Mouse (Mus musculus) gastrocnemius, adult 8-10 months (tissue): ENCODE results near the gene Ccdc85a. TPM values are rescaled to one million over a fixed set of nuclear protein-coding genes. Genes with fewer than 3 reads are reported as not detected.
A peak's percentile ranks its signal among the peaks of the same experiment; 100 is the strongest.

Experiments
- DNase-seq, 2 experiments: peaks; one replicate each; pipeline ENCODE4 v3.0.0; 2022; ENCODE audit warnings: low spot score in 2 of 2
- total RNA-seq, 4 experiments: library from RNA; stranded (reverse); gene quantifications; 2 replicates each; pipeline ENCODE4 v1.2.4; 2022

The Ccdc85a gene
- 1 to 10 TPM; 5.6 to 6.7 (median 6.7) TPM for total RNA-seq

DNA sequence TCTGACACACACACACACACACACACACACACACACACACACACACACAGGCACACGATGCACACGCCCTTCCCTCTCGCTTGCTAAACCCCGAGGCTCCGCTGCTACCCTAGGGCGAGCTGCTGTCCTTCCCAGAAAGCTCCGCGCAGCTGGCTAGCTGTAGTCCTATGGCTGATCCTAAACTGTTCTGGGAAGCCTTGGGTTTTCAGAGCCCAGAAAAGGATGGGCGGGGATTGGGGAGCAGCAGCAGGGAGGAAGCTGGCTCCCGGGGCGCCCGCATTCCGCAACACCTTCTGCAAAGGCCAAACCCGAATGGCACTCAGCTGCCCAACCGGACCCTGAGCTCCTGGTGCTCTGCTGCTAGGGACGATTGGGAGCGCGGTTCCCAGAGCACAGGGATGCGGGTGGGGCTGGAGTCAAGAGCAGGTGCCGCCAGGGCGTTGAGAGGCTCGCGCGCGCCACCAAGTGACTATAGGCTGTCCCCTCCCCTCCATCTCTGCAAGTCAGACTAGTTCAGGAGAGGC lies at the start of gene Ccdc85a:
Gene Ccdc85a, minus strand, starts transcription at position 414 of the 524 bp plus-strand sequence.
- DNase-seq: peak; percentile 61 to 62

DNA sequence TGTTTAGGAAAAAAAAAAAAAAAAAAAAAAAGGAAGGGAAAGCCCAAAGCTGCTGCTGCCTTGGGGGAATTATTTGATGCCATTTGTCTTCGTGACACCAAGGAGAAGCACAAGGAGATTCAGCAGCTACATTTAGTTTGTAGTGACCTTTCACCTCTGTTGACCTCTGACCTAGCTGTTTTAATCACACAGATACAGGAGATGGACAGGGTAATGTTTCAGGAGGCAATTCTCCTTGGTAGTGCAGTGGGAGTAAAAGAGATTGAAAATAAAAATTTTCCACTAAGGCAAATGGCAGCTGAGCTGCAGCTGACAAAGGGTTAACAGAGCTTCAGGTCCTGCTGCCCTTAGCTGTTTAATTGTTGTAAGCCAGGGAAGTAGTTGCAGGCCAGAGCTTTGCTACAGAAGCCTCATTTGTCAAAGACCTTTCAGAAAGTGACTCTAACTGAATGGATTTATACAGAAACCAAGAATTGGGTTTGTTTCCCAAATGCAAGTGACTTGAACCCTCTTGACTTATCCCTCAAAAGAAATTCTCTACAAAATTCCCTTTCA lies 49.5 kb upstream of the Ccdc85a start:
- DNase-seq: no peak

GRCm38 (mm10) chr11:28633093-28633492 lies 49.0 kb upstream of the Ccdc85a start:
- no peak for DNase-seq

DNA sequence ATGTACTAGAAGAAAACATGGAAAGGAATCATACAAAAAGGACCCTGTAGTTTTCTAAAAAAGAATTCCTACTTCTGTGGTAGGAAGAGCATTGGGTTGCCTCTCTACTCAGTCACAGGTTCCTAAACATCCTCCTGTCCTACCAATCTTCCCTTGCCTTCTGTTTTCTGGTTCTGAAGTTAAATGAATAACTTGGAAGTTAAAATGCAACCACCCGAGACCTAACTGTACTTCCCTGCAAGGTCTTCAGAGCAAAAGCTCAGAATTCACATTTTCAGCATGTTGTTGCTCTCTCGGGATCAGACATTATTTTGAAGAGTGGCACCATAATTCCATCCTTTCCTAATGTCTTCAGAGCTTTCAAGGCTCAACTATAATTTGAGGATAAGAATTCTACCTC lies 46.6 kb upstream of the Ccdc85a start:
- no peak for DNase-seq

DNA sequence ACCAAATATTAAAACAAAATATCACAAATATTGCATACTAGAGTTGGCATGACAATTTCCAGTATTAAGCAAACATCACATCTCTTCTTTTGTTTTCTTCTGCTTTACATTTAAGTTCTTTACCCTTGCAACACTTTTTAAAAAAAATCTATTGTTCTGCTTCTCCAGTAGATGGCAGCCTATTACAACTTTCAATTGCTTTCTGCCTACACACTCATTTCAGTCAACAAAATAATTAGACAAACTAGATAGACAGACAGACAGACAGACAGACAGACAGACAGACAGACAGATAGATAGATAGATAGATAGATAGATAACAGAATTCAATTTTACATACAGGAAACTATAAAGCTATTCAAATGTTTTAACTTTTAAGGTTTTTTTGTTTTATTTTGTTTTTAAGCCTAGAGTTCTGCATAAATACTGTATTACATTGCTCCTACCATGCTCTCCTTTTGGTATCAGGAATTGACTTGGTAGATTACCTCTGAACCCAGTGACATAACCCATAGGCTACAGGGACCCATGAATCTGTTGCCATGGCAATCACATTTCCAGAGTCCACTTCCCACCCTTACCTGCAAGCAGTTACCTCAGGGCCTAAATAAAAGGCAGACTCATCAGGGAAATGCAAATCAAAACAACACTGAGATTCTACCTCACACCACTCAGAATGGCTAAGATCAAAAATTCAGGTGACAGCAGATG lies 26.8 kb upstream of the Ccdc85a start:
- no peak for DNase-seq

GRCm38 (mm10) chr11:28583138-28583910 lies 800 bp downstream of the Ccdc85a start:
- peak in 1 of 2 experiments; percentile 5 for DNase-seq

- DNase-seq: peak in 1 of 2 experiments; percentile 10
These were observed 1.9 kb downstream of the Ccdc85a start for GRCm38 (mm10) chr11:28582218-28582617.

DNA sequence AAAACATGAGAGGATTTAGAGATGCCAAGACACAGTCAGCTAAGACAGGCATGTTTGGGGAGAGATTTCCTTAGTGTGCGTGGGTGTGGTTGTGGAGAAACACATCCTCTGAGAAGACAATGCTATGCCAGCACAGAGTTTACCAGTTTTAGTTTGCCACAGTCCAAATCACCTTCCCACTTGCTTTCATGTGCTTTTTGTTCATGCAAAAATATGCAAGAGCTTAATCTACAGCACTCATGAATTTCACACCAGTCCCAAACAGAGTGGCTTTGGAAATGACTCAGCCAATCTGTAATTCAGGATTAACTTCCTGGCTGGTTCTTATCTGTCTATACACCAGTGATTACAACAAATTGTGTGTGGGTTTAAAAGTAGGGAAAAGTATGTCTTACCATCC lies 11.7 kb downstream of the Ccdc85a start:
- no peak for DNase-seq

DNA sequence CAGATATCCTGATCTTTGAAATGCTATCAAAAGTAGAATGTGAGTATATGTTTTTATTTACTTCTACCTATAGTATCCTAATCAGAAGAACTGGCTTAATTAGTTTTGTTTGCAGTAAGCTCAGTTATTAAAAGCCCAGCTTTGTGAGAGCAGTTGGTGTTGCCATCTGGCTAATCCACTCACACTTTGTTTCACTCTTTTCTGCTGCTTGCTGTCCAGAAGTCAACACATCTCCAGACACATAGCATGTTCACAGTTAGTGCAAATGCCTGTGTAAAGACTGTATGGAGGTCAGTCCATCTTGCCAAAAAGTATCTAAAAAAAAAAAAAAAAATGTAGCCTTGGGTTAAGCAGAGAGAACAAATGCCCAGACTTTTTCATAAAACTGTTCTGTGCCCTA lies 27.7 kb downstream of the Ccdc85a start:
- no peak for DNase-seq

- DNase-seq: no peak
These were observed 40.7 kb downstream of the Ccdc85a start for GRCm38 (mm10) chr11:28543429-28543828.

GRCm38 (mm10) chr11:28541307-28541706 lies 42.8 kb downstream of the Ccdc85a start:
- DNase-seq: no peak

GRCm38 (mm10) chr11:28533286-28533685 lies 50.8 kb downstream of the Ccdc85a start:
- no peak for DNase-seq

GRCm38 (mm10) chr11:28501190-28501589 lies 82.9 kb downstream of the Ccdc85a start:
- no peak for DNase-seq

- no peak for DNase-seq
These were observed 87.1 kb downstream of the Ccdc85a start for GRCm38 (mm10) chr11:28497034-28497433.

- no peak for DNase-seq
These were observed 90.8 kb downstream of the Ccdc85a start for GRCm38 (mm10) chr11:28493362-28493761.

- DNase-seq: no peak
These were observed 92.8 kb downstream of the Ccdc85a start for GRCm38 (mm10) chr11:28491330-28491729.

DNA sequence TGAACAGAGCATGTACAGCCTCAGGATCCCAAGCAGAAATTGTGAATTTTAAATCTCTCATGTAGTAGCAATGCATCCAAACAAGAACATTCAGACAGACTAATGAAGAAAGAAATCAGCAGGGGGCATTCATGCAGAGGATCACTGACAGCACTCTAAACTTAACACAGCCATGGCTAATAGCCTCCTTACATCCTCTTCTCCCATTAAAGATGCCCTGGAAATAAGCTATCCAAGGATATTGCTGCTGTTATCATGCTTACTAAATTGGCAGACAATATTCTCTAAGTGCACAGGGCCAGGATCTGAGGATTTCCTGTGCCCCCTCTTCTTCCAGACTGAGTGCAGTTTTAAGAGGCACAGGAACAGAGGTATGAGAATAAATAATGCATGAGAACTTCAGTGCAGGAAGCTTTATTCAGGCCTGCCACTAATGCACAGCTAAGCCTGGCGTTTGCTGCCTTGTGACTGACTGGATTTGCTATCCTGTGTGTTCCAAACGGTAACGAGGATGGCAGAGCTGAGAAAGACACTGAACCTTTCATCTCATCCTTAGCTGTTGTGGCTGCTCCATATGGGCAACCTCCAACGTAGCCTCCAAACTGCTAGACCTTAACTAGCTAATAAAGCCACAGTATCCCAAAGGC lies 99.9 kb downstream of the Ccdc85a start:
- DNase-seq: no peak

DNA sequence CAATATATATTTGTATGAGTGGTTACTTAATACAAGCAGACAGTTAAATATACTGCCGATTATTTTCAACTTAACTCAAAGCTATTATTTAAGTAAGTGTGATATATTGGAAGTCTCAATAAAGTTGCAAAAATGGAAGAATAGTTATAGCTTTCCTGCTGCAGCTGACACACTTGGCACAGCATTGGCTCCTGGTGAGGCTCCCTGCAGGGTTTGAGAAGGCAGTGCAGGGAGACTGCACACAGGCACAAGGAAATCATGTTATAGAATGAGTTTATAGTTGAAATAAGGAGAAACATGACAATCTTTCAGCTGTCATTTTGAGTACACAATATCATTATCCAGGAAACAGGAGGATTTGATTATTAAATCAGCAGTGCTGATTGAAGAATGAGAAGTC lies 107.0 kb downstream of the Ccdc85a start:
- no peak for DNase-seq

DNA sequence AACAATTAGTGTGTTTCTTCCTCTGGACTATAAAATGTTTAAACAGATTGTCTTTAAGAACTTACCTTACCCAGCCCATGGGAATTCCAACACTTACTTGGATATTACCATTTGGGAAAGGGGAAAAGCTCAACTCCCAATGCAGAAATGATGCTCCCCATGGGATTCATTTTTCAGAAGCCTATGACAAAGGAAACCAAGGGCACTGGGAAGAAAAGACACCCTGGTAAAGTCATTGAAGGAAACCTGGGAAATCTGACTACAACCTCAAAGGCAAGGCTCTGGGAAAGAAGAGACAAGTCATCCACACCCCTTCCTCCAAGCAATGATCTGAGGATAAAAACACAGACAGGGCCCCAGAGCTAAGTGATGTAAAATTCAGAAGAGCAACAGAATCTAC lies 118.4 kb downstream of the Ccdc85a start:
- DNase-seq: no peak

GRCm38 (mm10) chr11:28464926-28465325 lies 119.2 kb downstream of the Ccdc85a start:
- DNase-seq: no peak

GRCm38 (mm10) chr11:28459165-28459564 lies 125.0 kb downstream of the Ccdc85a start:
- DNase-seq: no peak

GRCm38 (mm10) chr11:28439877-28440276 lies 144.2 kb downstream of the Ccdc85a start:
- no peak for DNase-seq
